Mouse (Mus musculus) heart, embryonic 14.5 days (tissue): ENCODE data around the gene Tox2. TPM values are rescaled to one million over a fixed set of nuclear protein-coding genes. Genes with fewer than 3 reads are reported as not detected.

Source experiments
- ATAC-seq: fragments of 200-750 bp; cut with Nextera tagmentation; 2 replicates; pipeline ENCODE4 v1.8.0; 2017; ENCODE audit warnings: low read depth, moderate TSS enrichment; ENCODE audit not compliant: insufficient number of reproducible peaks, insufficient read depth, low FRiP score
- H3K27ac ChIP-seq, 2 experiments: fragments of 200-500 bp in 1 of 2; fragments of 300-500 bp in 1 of 2; sonication (generic) in 1 of 2; replicated peaks in 1 of 2; 2 replicates each; pipeline ENCODE4 v1.5.1; 2012 to 2014; ENCODE audit warnings: low read depth in 2 of 2, low read length in 2 of 2, control low read depth in 1 of 2, mild to moderate bottlenecking in 1 of 2, mixed read lengths in 1 of 2; ENCODE audit not compliant: control insufficient read depth in 1 of 2, insufficient read depth in 1 of 2
- H3K27me3 ChIP-seq: fragments of 300-500 bp; sonication (generic); 2 replicates; pipeline ENCODE4 v1.6.1; 2014; ENCODE audit warnings: mild to moderate bottlenecking, low read length, control low read depth; ENCODE audit not compliant: control insufficient read depth, insufficient read depth
- H3K36me3 ChIP-seq: fragments of 300-500 bp; sonication (generic); 2 replicates; pipeline ENCODE4 v1.6.1; 2014; ENCODE audit warnings: mild to moderate bottlenecking, control low read depth, low read length, mixed read lengths; ENCODE audit not compliant: control insufficient read depth, insufficient read depth
- H3K4me1 ChIP-seq, 2 experiments: fragments of 200-500 bp in 1 of 2; fragments of 300-500 bp in 1 of 2; sonication (generic) in 1 of 2; 2 replicates each; pipeline ENCODE4 v1.6.1; 2012 to 2014; ENCODE audit warnings: low read length in 2 of 2, control low read depth in 1 of 2, mixed read lengths in 1 of 2; ENCODE audit not compliant: control insufficient read depth in 2 of 2, insufficient read depth in 2 of 2
- H3K4me2 ChIP-seq: fragments of 300-500 bp; sonication (generic); 2 replicates; pipeline ENCODE4 v1.6.1; 2014; ENCODE audit warnings: mild to moderate bottlenecking, low read length
- H3K4me3 ChIP-seq, 2 experiments: fragments of 200-500 bp in 1 of 2; fragments of 300-500 bp in 1 of 2; sonication (generic) in 1 of 2; 2 replicates each; pipeline ENCODE4 v1.5.1; 2012 to 2014; ENCODE audit warnings: low read length in 2 of 2, mild to moderate bottlenecking in 2 of 2, control low read depth in 1 of 2, low read depth in 1 of 2, moderate library complexity in 1 of 2; ENCODE audit not compliant: control insufficient read depth in 1 of 2, insufficient read depth in 1 of 2
- H3K9ac ChIP-seq: fragments of 300-500 bp; sonication (generic); 2 replicates; pipeline ENCODE4 v1.6.1; 2014; ENCODE audit warnings: mild to moderate bottlenecking, low read length
- H3K9me3 ChIP-seq: fragments of 300-500 bp; sonication (generic); 2 replicates; pipeline ENCODE4 v1.6.1; 2016; ENCODE audit warnings: low read length, control low read depth; ENCODE audit not compliant: control insufficient read depth
- WGBS: fragments of 180-500 bp; shearing (Covaris S2); extraction: QIAGEN DNeasy Blood & Tissue Kit; methylation state at CpG from one replicate; pipeline ENCODE4 v1.1.7; 2014; 5-methylcytosine and 5-hydroxymethylcytosine counted together
- polyA plus RNA-seq: library from polyadenylated mRNA; unstranded; fragments of >200 nt; fragmentation: Nextera tagmentation; extraction: Ambion mirVana; gene quantifications from 2 replicates; pipeline ENCODE4 v1.2.1, GENCODE M21; 2014

Tox2 gene
- polyA plus RNA-seq, 1 experiment from 2014 or later = 3.8 TPM

DNA sequence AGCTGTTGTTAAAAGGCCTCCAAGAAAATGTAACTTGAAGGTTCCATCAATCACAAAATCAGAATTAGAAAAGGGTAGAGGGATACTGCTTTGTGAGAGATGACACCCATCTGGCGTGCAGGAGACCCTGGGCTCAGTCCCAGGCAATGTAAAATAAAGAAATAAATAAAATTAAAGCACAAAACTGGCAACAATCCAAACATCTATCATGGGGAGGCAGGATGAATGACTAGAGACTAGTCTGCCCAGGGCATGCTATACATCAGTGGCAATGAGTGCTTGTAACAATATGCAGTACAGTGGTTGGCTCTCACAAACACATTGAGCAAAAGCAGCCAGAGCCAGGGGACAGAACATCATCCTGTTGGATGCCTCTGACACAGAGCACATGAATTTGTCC, 53.8 kb downstream of the Tox2 start:
- Histone ChIP-seq H3K4me2 (no peak overlapping the region), H3K4me3 (no peak overlapping the region), H3K27ac (no peak overlapping the region), H3K9ac (no peak overlapping the region), H3K4me1 (peaks cover 0 to 2% of the 10 kb centered on the region in 2 experiments; a peak in 1 of 4 replicates), H3K9me3 (no peaks in the 10 kb centered on the region), H3K27me3 (no peaks in the 10 kb centered on the region), H3K36me3 (no peaks in the 10 kb centered on the region)
- WGBS = 86% methylated on average over 1 of the region's 1 CpGs
- ATAC-seq = no peak

GRCm38 (mm10) chr2:163261362-163262054, 58.6 kb downstream of the Tox2 start:
- no peak overlapping the region for H3K27ac ChIP-seq
- H3K4me3 ChIP-seq = no peak overlapping the region
- H3K9me3 ChIP-seq = no peaks in the 10 kb centered on the region
- no peak overlapping the region for H3K9ac ChIP-seq
- peaks cover 0 to 2% of the 10 kb centered on the region in 2 experiments; a peak in 1 of 4 replicates for H3K4me1 ChIP-seq
- 67% methylated on average over 6 of the region's 6 CpGs for WGBS
- H3K36me3 ChIP-seq = no peaks in the 10 kb centered on the region
- H3K4me2 ChIP-seq = no peak overlapping the region
- no peaks in the 10 kb centered on the region for H3K27me3 ChIP-seq
- ATAC-seq = no peak

- Histone ChIP-seq H3K9me3 (no peaks in the 10 kb centered on the region), H3K4me1 (peaks cover 0 to 2% of the 10 kb centered on the region in 2 experiments; a peak in 1 of 4 replicates), H3K4me2 (no peak overlapping the region), H3K9ac (no peak overlapping the region), H3K27ac (no peak overlapping the region), H3K36me3 (no peaks in the 10 kb centered on the region), H3K27me3 (no peaks in the 10 kb centered on the region), H3K4me3 (no peak overlapping the region)
- ATAC-seq = no peak
- WGBS = 80% methylated on average over 4 of the region's 4 CpGs
These were observed 59.1 kb downstream of the Tox2 start for GRCm38 (mm10) chr2:163262055-163262420.

DNA sequence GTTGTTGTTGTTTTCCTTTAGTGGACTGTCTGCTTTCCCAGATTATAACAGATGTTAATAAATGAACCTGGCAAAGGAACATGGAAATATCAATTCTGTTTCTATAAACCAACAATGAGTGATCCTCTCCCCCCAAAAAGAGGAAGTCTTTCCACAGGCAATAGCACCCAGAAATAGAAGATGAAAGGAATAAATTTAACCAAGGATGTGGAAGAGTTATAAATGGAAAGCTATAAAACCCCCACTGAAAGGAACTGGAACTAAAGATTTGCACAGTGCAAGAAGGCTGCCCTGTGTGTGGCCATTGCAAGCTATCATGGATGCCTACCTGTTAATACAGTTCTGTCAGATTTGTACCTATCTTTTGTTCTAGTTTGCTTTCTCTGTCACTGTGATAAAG, 64.2 kb downstream of the Tox2 start:
- no peak for ATAC-seq

GRCm38 (mm10) chr2:163271581-163272492, 68.9 kb downstream of the Tox2 start:
- no peaks in the 10 kb centered on the region for H3K27me3 ChIP-seq
- H3K4me2 ChIP-seq = no peak overlapping the region
- H3K4me3 ChIP-seq = no peak overlapping the region
- no peak for ATAC-seq
- no peaks in the 10 kb centered on the region for H3K9me3 ChIP-seq
- no peaks in the 10 kb centered on the region for H3K36me3 ChIP-seq
- H3K9ac ChIP-seq = no peak overlapping the region
- 54% methylated on average over 8 of the region's 8 CpGs for WGBS
- no peaks in the 10 kb centered on the region for H3K4me1 ChIP-seq
- no peak overlapping the region for H3K27ac ChIP-seq

More for the DNA sequence above, 64.2 kb downstream of the Tox2 start:
- Histone ChIP-seq H3K9me3 (no peaks in the 10 kb centered on the region), H3K27ac (no peak overlapping the region), H3K4me1 (no peaks in the 10 kb centered on the region), H3K36me3 (no peaks in the 10 kb centered on the region), H3K4me2 (no peak overlapping the region), H3K4me3 (no peak overlapping the region), H3K27me3 (no peaks in the 10 kb centered on the region), H3K9ac (no peak overlapping the region)

GRCm38 (mm10) chr2:163273815-163274214, 70.9 kb downstream of the Tox2 start:
- Histone ChIP-seq H3K4me3 (no peak overlapping the region), H3K36me3 (no peaks in the 10 kb centered on the region), H3K27ac (no peak overlapping the region), H3K27me3 (no peaks in the 10 kb centered on the region), H3K4me1 (peaks cover 4 to 6% of the 10 kb centered on the region in 2 experiments; a peak in 2 of 4 replicates), H3K4me2 (no peak overlapping the region), H3K9me3 (no peaks in the 10 kb centered on the region), H3K9ac (no peak overlapping the region)
- no peak for ATAC-seq
- 78% methylated on average over 8 of the region's 8 CpGs for WGBS

DNA sequence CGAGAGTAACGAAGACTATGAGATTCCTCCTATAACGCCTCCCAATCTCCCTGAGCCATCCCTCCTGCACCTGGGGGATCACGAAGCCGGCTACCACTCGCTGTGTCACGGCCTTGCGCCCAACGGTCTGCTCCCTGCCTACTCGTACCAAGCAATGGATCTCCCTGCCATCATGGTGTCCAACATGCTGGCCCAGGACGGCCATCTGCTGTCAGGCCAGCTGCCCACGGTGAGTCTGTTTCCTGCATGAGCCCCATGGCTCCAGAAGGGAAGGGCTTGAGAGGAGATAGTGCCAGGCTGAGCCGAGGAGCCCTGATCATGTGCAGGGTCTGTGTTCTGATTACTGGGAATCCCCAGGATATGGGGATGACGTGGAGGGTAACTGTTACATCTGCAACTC, 73.1 kb downstream of the Tox2 start:
- no peak overlapping the region for H3K27ac ChIP-seq
- H3K36me3 ChIP-seq = no peaks in the 10 kb centered on the region
- no peaks in the 10 kb centered on the region for H3K9me3 ChIP-seq
- no peak overlapping the region for H3K9ac ChIP-seq
- no peak overlapping the region for H3K4me2 ChIP-seq
- no peak for ATAC-seq
- H3K4me1 ChIP-seq = peaks cover 4 to 7% of the 10 kb centered on the region in 2 experiments; a peak in 2 of 4 replicates
- H3K4me3 ChIP-seq = no peak overlapping the region
- H3K27me3 ChIP-seq = no peaks in the 10 kb centered on the region
- WGBS = 81% methylated on average over 14 of the region's 14 CpGs
